Mouse (Mus musculus): Measurements from ENCODE around the gene Prr3.

- TF ChIP-seq MXI1 (IDR thresholded peaks at IDR 0.05; ENCODE audit: low read depth, low read length) (peak; percentile 15; the same call in 1 of the 2 replicates), CHD1 (IDR thresholded peaks at IDR 0.05; ENCODE audit: low read depth, low read length) (no peak), MYC (IDR thresholded peaks at IDR 0.05; ENCODE audit: low read depth, low read length) (0 out of 2 replicates have a peak, but pooled peaks have one; percentile 23), CTCF (conservative IDR thresholded peaks at IDR 0.05 in 1 of 2, IDR thresholded peaks at IDR 0.05 in 1 of 2; ENCODE audit: low read depth in 2 of 2, low read length in 2 of 2) (peak; percentile 92 to 93), GABPA (IDR thresholded peaks at IDR 0.05; ENCODE audit: insufficient replicate concordance, low read depth, low read length) (no peak)
These were observed 16.9 kb upstream of the Prr3 start for GRCm38 (mm10) chr17:35996949-35997348.

All from CH12.LX (cell line).